Mouse (Mus musculus) liver, postnatal 0 days (tissue): ENCODE measurements at regions not wholly inside any gene's neighbourhood (a gene's known extent, or its start where the extent isn't known, plus 50 kb on each side); places are given as distances from the start of the nearest gene placed in this dataset.

Experiments used
- CTCF ChIP-seq: sonication (generic); IDR thresholded peaks from 2 replicates; pipeline ENCODE4 v1.5.1; 2016; ENCODE audit warnings: antibody characterized with exemption, low read depth
- EP300 ChIP-seq: IDR thresholded peaks from 2 replicates; pipeline ENCODE4 v1.6.1; 2016; ENCODE audit warnings: antibody characterized with exemption, low read depth, mild to moderate bottlenecking

- no peak for TF ChIP-seq CTCF
- TF ChIP-seq EP300, result no peak
Measured at GRCm38 (mm10) chr5:73888391-73888790, 179.8 kb downstream of the Usp46 start.
